Mouse (Mus musculus) cerebellum, adult 2 months (tissue): ENCODE data around the gene Gm4792.

Source experiments
- CTCF ChIP-seq: fragments of 200-500 bp; IDR thresholded peaks from 2 replicates; pipeline ENCODE4 v1.5.1; 2011; ENCODE audit warnings: low read depth, mild to moderate bottlenecking, control low read depth, low read length, moderate library complexity, borderline replicate concordance; ENCODE audit not compliant: insufficient read depth
- POLR2A ChIP-seq: fragments of 200-500 bp; IDR thresholded peaks from 2 replicates; pipeline ENCODE4 v1.6.1; 2011; ENCODE audit warnings: low read length, control low read depth, borderline replicate concordance; ENCODE audit not compliant: insufficient read depth

DNA sequence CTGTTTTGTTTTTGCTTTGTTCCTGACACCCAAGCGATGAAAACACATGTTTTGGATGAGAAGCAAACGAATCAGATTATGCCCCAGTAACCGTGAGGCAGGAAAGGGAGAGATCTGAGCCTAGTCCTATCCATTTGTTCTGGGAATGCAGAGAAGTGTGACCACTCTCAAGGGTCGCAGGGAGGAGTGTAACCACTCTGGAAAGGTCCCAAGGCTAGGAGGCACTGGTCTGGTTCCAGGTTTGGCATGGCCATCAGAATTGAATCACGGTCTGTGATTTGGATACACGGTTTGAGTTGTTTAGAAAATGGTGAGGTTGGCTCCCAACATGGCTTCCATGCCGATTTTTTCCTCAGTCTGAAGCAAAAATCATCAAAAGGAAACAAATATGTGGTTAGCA is 43.8 kb upstream of the Gm4792 start:
- TF ChIP-seq CTCF: no peak
- no peak for TF ChIP-seq POLR2A
